In the genomic region with DNA sequence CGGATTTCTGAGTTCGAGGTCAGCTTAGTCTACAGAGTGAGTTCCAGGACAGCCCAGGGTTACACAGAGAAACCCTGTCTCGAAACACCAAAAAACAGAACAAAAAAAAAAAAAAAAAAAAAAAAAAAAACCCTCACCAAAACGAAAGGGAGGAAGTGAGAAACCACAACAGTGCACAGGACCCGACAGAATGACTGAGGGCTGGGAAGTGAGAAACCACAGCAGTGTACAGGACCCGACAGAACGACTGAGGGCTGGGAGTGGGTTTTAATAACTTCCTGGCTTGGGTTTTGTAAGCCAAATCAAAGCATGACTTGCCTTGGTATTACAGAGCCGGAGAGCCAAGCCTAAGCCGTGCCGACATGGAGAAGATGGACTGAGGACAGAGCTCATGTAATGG, we compare ENCODE assay signal across 10 mouse cellular contexts. TPM values are rescaled to one million over a fixed set of nuclear protein-coding genes. Genes with fewer than 3 reads are reported as not detected.
DNase-seq lines count a peak whose midpoint lies in the region.
"Had no signal": no experiment of that assay in that cellular context is flagged by ENCODE, and none has a peak within 500 bp of the region (broad histone marks: within the 10 kb centered on the region; RNA-seq: fewer than 3 reads in every experiment).

No protein-coding gene starts in this region.

- DNase-seq in 416B (ENCODE audit: low read depth) = peak; percentile 96
- peak; percentile 86 for DNase-seq in A20 (ENCODE audit: low read depth, low spot score)
- peak; percentile 93 for DNase-seq in induced T-regulatory cell, adult 2 months (ENCODE audit: low read depth)
- peak; percentile 41 for DNase-seq in skeletal muscle tissue, adult 2 months (ENCODE audit: low read depth, low spot score)
- DNase-seq in adipocyte (ENCODE audit: low spot score) = no peak
- DNase-seq in left cerebral cortex, adult 11 months (ENCODE audit: low spot score) = no peak
- DNase-seq in right cerebral cortex, postnatal 4 days = no peak
- no peak for DNase-seq in gastrocnemius, postnatal 10 days
- DNase-seq: adrenal gland, adult 8-10 months; cerebellum, adult 9-11 months had no signal

RNA-seq across cellular contexts. Expression of a gene that starts 32.9 kb away (rescaled TPM):
- 10 to 100 TPM; 33.3 to 43.3 TPM for total RNA-seq in gastrocnemius, postnatal 10 days (2021)

RNA-seq across cellular contexts. Expression of a gene that starts 55.4 kb away (rescaled TPM):
- total RNA-seq in gastrocnemius, postnatal 10 days (2021) = 1 to 10 TPM; 1.8 to 2.3 TPM

Comparison
In these comparisons a context has a peak if more than half of its experiments do, and no peak if none do; other contexts are left out.
1. DNase-seq: peak in 416B (single experiment), A20 (single experiment), induced T-regulatory cell, adult 2 months (single experiment) and skeletal muscle tissue, adult 2 months (single experiment); none in adipocyte (single experiment), left cerebral cortex, adult 11 months (single experiment), right cerebral cortex, postnatal 4 days (single experiment) and gastrocnemius, postnatal 10 days (single experiment).